Mouse (Mus musculus): Measurements from ENCODE around the gene Slc38a10. TPM values are rescaled to one million over a fixed set of nuclear protein-coding genes. Genes with fewer than 3 reads are reported as not detected.

Gene Slc38a10
- total and polyA plus RNA-seq, 3 experiments, result 78.2 to 80.7 TPM; not detected in 1

- H3K36me3 ChIP-seq (ENCODE audit: control insufficient read depth in 1 of 2, insufficient read depth in 2 of 2, low read length in 2 of 2), result no peaks in the 10 kb centered on the region
- H3K9me3 ChIP-seq (replicated peaks; ENCODE audit: insufficient read depth, low read length), result no peaks in the 10 kb centered on the region
- no peak overlapping the region for H3K9ac ChIP-seq (ENCODE audit: control insufficient read depth, low read depth, low read length, poor library complexity, severe bottlenecking)
- no peak overlapping the region for H3K27ac ChIP-seq (ENCODE audit: control insufficient read depth, low read depth, low read length)
- H3K4me3 ChIP-seq (ENCODE audit: control insufficient read depth in 1 of 2, insufficient read depth in 1 of 2, low read depth in 2 of 2, low read length in 2 of 2), result no peak overlapping the region
- peaks cover 4 to 11% of the 10 kb centered on the region in 2 experiments for H3K27me3 ChIP-seq (ENCODE audit: control insufficient read depth in 1 of 2, insufficient read depth in 2 of 2, low read length in 2 of 2)
- H3K4me1 ChIP-seq (ENCODE audit: control insufficient read depth in 1 of 2, insufficient read depth in 2 of 2, low read length in 2 of 2), result no peaks in the 10 kb centered on the region
- DNase-seq (ENCODE audit: low read depth, low spot score), result no peak
- TF ChIP-seq USF2 (IDR thresholded peaks at IDR 0.05; ENCODE audit: borderline replicate concordance in 1 of 2, insufficient read depth in 1 of 2, low read depth in 1 of 2, low read length in 2 of 2) (no peak), GABPA (IDR thresholded peaks at IDR 0.05; ENCODE audit: low read depth, low read length) (no peak), NRF1 (IDR thresholded peaks at IDR 0.05; ENCODE audit: insufficient read depth, low read depth, low read length, poor library complexity, severe bottlenecking) (no peak), ZNF384 (IDR thresholded peaks at IDR 0.05; ENCODE audit: low read depth, low read length) (no peak), TCF12 (IDR thresholded peaks at IDR 0.05; ENCODE audit: low read depth, low read length) (no peak), ETS1 (IDR thresholded peaks at IDR 0.05; ENCODE audit: low read depth, low read length) (no peak)
- H3K79me2 ChIP-seq (ENCODE audit: control insufficient read depth, insufficient read depth, low read length, poor library complexity), result no peaks in the 10 kb centered on the region
Observed at GRCm38 (mm10) chr11:120188481-120189441, 37.6 kb upstream of the Slc38a10 start.

DNA sequence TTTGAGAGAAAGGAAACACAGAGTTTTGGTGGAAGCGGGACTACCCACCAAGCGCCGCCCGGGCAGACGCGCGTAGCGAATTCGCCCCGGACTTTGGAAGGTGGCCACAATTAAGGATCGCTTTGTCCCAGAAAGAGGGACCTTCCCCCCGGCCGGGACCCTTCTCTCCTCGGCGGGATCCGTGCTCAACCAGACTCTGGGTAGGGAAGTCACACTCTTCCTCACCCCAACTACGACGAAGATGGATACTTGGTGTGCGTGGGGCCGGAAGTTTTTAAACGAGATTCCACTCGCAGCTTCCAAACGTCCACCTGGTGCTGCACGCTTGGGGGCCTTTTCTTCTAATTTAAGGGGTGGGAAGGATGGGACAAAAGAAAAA lies 36.9 kb upstream of the Slc38a10 start:
- Histone ChIP-seq H3K9me3 (replicated peaks; ENCODE audit: insufficient read depth, low read length) (no peaks in the 10 kb centered on the region), H3K36me3 (ENCODE audit: control insufficient read depth in 1 of 2, insufficient read depth in 2 of 2, low read length in 2 of 2) (no peaks in the 10 kb centered on the region), H3K27ac (ENCODE audit: control insufficient read depth, low read depth, low read length) (no peak overlapping the region), H3K4me1 (ENCODE audit: control insufficient read depth in 1 of 2, insufficient read depth in 2 of 2, low read length in 2 of 2) (no peaks in the 10 kb centered on the region), H3K9ac (ENCODE audit: control insufficient read depth, low read depth, low read length, poor library complexity, severe bottlenecking) (no peak overlapping the region), H3K4me3 (ENCODE audit: control insufficient read depth in 1 of 2, insufficient read depth in 1 of 2, low read depth in 2 of 2, low read length in 2 of 2) (no peak overlapping the region), H3K27me3 (ENCODE audit: control insufficient read depth in 1 of 2, insufficient read depth in 2 of 2, low read length in 2 of 2) (peaks cover 2 to 7% of the 10 kb centered on the region in 2 experiments; a peak in 2 of 4 replicates), H3K79me2 (ENCODE audit: control insufficient read depth, insufficient read depth, low read length, poor library complexity) (no peaks in the 10 kb centered on the region)
- TF ChIP-seq JUND (IDR thresholded peaks at IDR 0.05; ENCODE audit: low read depth, low read length), result no peak
- TF ChIP-seq ETS1 (IDR thresholded peaks at IDR 0.05; ENCODE audit: low read depth, low read length), result no peak
- TF ChIP-seq UBTF (IDR thresholded peaks at IDR 0.05; ENCODE audit: borderline replicate concordance, insufficient read depth, low read depth, low read length), result no peak
- no peak for TF ChIP-seq TCF12 (IDR thresholded peaks at IDR 0.05; ENCODE audit: low read depth, low read length)
- no peak for TF ChIP-seq POLR2A (IDR thresholded peaks at IDR 0.05; ENCODE audit: control insufficient read depth in 1 of 2, insufficient read depth in 1 of 2, low read depth in 1 of 2, low read length in 2 of 2, poor library complexity in 1 of 2)
- no peak for TF ChIP-seq E2F4 (IDR thresholded peaks at IDR 0.05; ENCODE audit: borderline replicate concordance, low read depth, low read length)
- TF ChIP-seq GATA1 (IDR thresholded peaks at IDR 0.05; ENCODE audit: low read depth, low read length), result no peak
- no peak for TF ChIP-seq MXI1 (IDR thresholded peaks at IDR 0.05; ENCODE audit: low read depth, low read length)
- TF ChIP-seq ZKSCAN1 (IDR thresholded peaks at IDR 0.05; ENCODE audit: low read depth, low read length), result no peak
- no peak for TF ChIP-seq ZMIZ1 (IDR thresholded peaks at IDR 0.05; ENCODE audit: low read depth, low read length)
- no peak for TF ChIP-seq TBP (IDR thresholded peaks at IDR 0.05; ENCODE audit: low read depth, low read length)
- no peak for TF ChIP-seq GABPA (IDR thresholded peaks at IDR 0.05; ENCODE audit: low read depth, low read length)
- DNase-seq (ENCODE audit: low read depth, low spot score), result no peak

Data from MEL (cell line).